Mouse (Mus musculus) kidney, postnatal 4 days (tissue): ENCODE data around the gene Scly.

Experiments
- DNase-seq, 2 experiments: peaks; one replicate each; pipeline ENCODE4 v3.0.0; 2021; ENCODE audit warnings: mixed read lengths in 2 of 2

Scly gene

DNA sequence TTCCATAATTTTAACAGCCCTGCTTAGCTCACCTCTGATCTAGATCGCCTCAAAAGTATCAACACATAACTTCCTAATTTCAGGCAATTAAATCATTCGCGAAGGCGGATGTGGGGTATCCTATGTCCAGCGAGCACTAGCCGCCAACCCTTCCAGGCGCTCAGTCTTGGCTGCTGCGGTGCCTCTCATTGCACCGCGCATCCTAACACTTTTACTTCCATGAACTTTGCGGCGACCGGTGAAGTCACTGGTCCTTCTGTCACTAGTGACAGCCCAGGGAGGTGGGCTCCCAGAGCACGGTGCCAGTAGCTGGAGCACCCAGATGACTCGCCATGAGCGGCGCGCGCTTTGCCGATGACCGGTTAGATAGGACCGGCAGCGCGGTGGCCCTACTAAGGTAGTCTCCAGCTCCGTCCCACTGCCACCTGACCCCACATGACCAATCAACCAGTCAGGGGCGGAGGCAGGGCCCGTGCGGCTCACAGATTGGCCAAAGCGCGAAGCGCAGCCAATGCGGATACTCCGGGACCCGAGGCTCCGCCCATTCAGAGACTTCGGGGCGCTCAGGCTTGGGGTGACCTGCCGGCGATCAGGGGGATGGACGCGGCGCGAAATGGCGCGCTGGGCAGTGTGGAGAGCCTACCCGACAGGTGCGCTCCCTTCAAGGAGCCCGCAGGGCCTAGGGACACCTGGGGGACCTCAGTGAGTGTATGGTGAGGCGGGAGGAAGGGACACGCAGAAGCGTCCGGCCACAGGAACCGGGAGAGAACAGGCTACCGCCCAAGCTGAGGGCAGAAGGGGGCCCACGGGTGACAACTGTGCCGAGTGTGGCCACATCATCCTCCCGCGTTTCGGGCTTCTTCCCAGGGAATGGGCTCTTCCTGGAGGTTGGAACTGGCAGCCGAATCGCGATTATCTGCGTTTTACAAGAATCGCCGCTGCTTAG, at the start of gene Scly:
Gene Scly, plus strand, starts transcription at position 540 of the 946 bp plus-strand sequence.
- DNase-seq: peak; percentile 93 to 96

DNA sequence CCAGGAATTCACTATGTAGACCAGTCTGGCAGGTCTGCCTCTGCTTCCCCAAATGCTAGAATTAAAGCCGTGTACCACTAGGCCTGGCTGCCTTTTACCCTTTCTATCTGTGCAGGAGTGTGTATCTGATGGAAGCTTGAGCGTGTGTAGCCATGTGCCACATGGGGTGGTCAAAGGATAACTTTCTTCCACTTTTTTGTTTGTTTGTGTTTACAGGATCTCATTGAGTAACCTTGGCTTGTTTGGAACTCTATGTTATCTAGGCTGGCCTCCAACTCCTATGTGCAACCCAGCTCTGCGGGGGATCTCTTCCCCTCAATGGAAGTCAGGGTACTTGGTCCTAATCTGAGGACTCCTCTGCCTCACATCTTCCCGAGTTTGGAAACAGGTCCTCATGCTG, 49.2 kb upstream of the Scly start:
- DNase-seq: no peak

GRCm38 (mm10) chr1:91249564-91250414, 48.3 kb upstream of the Scly start, which contains the start of gene Ube2f:
Gene Ube2f, plus strand, starts transcription at chr1:91250304.
- peak; percentile 89 to 95 for DNase-seq

DNA sequence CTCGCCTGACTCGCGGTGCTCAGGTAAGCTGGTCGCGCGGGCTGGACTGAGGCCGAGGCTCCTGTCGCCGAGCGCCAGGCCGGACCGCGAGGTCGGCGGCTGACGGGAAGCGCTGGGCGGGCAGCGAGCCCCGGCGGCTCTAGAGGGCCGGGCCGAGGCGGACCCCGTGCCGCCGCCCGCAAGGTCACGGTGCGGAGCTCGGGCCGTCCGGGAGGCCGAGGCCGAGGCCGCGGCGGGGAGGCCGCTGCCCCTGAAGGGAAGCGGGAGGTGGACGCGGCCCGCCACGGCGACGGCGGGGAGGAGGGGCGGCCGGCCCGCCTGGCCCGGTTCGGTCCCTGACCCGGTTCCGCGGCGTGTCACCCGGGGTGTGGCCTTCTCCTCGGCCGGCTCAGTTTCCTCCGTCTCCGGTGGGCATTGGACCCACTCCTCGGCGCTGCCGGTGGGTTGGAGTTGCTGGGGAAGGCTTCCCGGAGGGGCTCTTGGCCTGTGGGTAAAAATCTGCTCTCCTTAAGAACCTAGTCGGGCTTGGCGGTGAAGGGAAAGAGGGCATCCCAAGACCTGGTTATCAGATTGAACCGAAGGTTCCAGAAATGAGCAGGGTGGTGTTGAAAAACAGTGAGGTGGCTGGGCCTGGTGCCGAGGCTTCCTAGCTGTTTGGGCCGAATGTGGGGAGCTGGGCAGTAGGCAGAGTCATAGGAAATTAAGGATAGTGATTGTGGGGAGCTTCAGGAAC, 47.6 kb upstream of the Scly start:
- peak in 1 of 2 experiments; percentile 54 for DNase-seq

- no peak for DNase-seq
These were observed 46.9 kb upstream of the Scly start for GRCm38 (mm10) chr1:91251148-91251650.

DNA sequence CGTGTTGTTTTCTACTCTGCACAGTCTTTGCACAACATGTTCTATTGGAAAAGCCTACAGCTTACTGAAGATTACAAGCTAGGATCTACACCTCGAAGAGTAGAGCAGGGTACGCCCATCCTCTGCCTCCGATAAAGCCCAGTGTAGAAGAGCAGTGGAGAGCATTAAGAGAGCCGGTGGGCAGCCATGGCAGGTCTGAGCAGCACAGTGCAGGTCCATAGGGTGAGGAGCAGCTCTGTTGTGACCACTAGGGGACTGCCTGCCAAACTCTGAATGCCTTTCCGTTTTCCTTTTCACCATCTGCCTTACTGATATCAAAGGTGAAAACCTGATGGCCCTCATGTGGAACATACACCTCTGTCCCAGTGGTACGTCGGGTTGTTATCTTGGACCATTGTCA, 46.2 kb upstream of the Scly start:
- DNase-seq: peak; percentile 20 to 46

GRCm38 (mm10) chr1:91257918-91258317, 40.2 kb upstream of the Scly start:
- no peak for DNase-seq

DNA sequence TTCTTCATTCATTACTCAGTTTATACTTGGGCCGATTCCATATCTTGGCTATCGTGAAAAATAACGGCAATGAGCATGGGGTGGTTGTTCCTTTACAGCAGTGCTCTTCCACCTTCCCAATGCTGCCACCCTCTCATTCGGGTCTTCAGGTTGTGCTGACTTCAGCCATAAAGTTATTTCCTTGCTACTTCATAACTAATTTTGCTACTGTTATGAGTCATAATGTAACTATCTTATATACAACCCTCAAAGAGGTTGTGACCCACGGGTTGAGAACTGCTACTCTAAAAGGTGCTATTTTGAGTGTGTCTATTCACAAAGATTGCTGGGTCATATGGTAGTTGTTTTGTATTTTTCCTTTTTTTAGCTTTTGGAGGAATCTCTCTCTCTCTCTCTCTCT, 38.3 kb upstream of the Scly start:
- no peak for DNase-seq

DNA sequence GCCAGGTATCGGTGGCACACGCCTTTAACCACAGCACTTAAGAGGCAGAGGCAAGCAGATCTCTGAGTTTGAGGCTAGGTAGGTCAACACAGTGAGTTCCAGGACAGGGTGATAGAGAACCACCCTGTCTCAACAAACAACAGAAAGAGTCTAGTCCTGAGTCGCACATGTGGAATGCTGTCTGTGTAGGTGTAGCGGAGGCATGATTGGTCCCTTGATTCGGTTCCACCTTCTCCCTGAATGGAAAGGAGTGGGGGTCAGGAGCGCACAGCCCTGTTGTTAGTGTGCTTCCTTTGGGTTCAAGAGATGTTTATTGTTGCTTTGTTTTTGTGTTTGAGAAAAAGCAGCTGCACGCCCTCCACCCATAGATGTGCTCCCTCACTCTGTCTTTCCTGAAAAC, 35.6 kb upstream of the Scly start:
- DNase-seq: no peak

- DNase-seq: no peak
These were observed 25.9 kb upstream of the Scly start for GRCm38 (mm10) chr1:91272260-91272659.

- DNase-seq: no peak
These were observed 21.6 kb upstream of the Scly start for GRCm38 (mm10) chr1:91276581-91276980.

DNA sequence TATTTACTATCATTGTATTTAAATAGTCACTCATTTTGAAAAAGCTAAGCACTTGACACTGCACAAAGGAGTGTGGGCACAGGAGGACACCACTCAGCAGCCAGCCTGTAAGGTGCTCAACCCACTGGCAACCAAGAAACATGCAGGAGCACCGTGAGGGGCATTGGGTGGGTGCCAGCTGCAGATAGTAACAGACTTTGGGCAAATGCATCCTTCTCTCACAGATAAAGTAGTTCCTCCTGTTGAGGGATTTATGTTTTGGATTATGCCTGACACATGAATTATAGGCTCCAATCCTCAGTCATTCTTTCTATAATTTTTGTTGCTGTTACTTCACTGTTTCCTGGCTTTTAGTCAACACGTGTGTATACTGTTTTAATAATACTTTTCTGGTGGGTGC, 20.7 kb upstream of the Scly start:
- no peak for DNase-seq

DNA sequence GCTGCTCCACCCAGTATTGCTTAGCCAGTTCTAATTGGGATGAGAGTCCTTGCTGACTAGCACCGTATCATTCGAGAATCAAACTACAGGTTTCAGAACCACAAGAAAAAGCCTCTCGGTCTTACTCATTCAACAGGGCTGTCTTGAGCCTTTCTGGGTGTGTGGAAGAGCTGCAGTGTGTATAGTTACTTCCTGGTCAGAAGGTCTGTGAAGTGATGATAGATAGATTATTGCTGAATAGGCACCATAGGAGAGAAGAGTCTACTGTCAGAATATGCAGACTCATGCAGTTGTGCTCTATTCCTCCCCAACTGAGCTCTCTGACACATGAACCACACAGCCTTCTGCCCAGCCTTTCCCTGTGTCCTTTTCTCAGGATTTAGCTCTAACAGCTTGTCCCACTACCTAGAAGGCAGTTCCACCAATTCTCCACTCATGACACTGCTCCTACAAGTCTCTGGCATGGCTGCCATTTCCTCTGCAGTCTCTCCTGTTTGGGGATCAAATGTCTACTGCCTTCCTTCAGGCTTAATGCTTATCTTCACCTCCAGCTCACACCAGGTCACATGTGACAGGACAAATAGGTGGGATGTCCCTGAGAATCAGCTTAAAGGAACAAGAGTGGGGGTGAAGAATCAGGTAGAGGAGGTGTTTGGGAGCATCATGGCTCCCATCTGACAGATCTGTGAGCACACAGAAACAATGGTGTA, 19.6 kb upstream of the Scly start:
- no peak for DNase-seq

GRCm38 (mm10) chr1:91279126-91279525, 19.0 kb upstream of the Scly start:
- DNase-seq: no peak

GRCm38 (mm10) chr1:91282582-91282981, 15.6 kb upstream of the Scly start:
- DNase-seq: no peak

GRCm38 (mm10) chr1:91289375-91289774, 8.8 kb upstream of the Scly start:
- DNase-seq: no peak

DNA sequence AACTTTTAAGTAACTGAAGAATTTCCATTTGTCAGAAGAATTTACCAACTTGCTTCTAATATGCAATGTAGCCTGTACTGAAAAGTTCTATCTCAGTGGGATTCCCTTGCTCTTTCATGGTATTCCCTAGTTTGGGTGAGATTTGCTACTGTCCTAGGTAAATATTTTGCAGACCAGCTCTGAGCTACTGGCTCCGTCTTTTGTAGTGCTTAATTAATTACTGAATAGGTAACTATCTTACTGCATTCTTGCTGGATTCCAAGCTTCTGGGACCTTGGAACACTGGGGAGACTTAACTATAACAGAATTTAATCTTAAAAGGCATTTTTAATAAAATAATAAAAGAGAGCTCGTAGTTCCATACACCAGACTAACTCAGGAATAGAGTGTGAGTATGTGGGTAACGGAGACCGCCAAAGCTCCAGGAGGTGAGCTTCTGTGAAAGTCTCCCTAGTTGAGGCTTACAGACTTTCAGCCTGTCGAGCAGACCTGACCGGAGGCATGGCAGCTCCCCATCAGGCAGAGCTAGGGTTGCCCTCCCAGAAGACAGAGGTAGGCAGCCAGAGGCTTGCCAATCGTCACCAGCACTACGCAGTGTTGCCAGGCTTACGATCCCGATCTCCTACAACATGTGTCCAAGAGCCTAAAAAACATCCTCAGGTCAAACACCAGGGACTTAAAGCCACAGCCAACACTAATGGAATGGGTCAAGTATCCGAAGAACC, 5.9 kb upstream of the Scly start:
- DNase-seq: peak; percentile 31 to 42

DNA sequence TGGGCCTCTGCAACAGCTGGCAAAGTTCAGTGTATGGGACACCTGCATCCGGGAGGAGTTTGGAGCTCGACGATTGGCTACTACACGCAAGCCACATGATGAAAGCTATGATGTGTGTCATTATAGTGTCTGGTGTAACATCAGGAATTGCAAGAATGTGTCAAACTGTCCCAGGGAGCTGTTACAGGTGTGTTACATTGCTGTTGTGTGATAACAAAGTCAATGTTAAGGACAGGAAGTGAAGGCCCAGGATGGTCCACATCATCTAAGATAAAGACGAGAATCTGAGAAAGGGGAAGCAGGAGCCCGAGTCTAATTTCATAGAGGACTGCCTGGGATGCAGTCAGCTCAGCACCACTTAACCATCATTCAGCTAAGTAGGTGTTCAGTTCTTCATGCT, 2.6 kb upstream of the Scly start:
- DNase-seq: no peak

GRCm38 (mm10) chr1:91299026-91299706, 1.0 kb downstream of the Scly start:
- DNase-seq: no peak

- DNase-seq: no peak
These were observed 1.7 kb downstream of the Scly start for GRCm38 (mm10) chr1:91299707-91300426.
